Mouse (Mus musculus) ovary, postnatal 36 days (tissue): Measurements from ENCODE around the gene Clint1.

Experiments
- DNase-seq: peaks from one replicate; pipeline ENCODE4 v3.0.0; 2022; ENCODE audit warnings: low spot score, mixed read lengths

Clint1 gene

DNA sequence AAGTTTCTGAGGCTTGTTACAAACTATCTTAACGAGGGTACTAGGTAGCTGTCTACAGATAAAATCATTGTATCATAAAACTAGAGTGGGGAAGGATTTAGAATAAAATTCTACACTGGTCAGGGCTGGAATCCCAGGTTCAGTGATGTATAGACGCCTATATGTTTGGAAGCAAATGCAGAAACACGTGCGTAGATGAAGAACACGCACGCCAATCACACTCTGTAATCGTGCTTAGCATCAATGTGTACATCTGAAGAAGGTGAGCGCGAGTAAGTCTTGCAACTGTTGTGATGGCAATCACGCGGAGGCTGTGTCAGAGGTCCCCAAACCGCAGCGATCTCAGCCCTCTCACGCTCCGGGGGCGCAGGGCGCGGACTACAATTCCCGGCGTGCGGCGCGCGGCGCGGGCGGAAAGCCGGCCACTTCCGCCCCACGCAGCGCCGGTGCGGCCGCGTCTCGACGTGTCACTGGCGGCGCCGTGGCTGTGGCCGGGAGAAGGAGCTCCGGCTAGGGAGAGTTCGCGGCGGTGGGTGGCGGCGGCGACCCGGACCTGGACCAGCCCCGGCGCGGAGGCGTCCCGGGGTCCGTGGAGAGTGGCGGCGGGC, at the start of gene Clint1:
Gene Clint1, plus strand, starts transcription at position 536 of the 608 bp plus-strand sequence.
- DNase-seq: peak; percentile 84

DNA sequence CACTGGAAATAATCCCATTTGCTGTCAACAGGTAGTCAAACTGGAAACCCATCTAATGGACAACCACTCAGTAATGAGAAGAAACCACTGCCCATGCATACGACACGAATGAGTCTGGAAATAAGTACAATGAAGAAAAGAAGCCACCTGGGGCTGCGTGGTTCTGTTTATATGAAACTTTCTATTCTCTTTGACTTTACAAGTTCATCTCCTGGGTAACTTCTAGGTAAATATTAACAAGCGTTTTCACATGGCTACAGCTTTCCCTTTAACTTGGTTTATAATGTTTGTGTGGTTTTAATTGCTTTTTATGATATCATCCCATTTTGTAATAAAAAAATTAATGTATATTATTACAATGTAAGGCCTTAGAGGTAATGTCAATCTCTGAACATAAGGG, 47.8 kb upstream of the Clint1 start:
- DNase-seq: no peak

GRCm38 (mm10) chr11:45805312-45805772, 46.5 kb upstream of the Clint1 start:
- DNase-seq: peak; percentile 7

- no peak for DNase-seq
These were observed 46.0 kb upstream of the Clint1 start for GRCm38 (mm10) chr11:45805810-45806209.

- DNase-seq: no peak
These were observed 45.6 kb upstream of the Clint1 start for GRCm38 (mm10) chr11:45806264-45806663.

- DNase-seq: no peak
These were observed 45.0 kb upstream of the Clint1 start for GRCm38 (mm10) chr11:45806809-45807208.

GRCm38 (mm10) chr11:45807820-45808219, 44.0 kb upstream of the Clint1 start:
- no peak for DNase-seq

GRCm38 (mm10) chr11:45809424-45809823, 42.4 kb upstream of the Clint1 start:
- DNase-seq: no peak

DNA sequence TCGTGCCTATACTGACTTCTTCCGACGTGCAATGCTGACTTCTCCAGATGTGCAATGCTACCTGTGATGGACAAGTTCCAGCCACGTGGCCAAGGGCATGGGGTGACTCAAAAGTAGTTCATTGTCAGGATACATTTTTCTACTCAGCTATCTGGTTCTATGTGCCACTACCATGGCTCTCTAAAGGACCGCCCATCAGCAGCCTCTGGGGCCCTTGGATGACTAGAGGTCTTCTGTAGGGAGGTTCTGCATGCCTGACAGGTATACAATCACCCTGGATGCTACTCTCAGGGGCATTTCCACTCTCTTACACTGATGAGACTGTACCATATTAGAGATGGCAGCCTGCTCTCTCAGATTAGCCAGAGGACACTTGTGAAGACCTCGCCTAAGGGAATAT, 41.8 kb upstream of the Clint1 start:
- DNase-seq: no peak

DNA sequence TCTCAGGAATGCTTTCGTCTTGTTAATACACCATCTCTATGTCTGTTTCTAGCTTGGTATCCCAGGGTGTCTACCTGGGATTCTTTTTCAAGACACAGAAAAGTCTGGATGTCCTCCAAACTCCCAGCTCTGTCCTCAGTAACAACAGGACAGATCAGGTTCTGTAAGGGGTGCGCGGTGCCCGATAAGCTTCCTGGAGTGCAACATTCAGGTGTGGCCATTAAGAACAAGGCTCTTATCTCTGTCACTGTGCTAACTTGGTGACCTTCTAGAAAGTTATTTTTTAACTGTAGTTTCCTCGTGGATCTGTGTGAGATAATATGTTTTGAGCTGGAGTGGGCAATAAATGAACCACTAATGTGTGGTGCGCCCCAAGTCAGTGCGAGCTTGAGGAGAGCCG, 41.0 kb upstream of the Clint1 start:
- DNase-seq: no peak

DNA sequence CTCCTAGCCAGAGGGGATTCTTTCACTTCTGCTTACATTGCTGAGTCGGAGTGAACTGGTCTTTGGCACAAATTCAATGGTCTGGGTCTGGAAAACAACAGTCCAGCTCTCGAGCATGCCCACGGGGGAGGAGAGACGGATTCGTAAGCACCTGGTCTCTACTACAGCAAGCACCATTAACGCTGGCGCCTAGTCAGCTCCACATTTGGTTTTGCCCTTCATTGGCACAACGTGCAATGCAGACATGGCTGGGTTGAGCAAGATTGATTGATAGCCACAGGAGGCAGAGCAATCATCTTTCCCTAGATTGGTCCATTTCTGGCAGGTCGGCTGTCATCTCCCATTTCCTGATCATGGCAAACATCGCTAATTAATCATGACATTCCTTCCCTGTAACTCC, 36.2 kb upstream of the Clint1 start:
- DNase-seq: no peak

GRCm38 (mm10) chr11:45816712-45817111, 35.1 kb upstream of the Clint1 start:
- no peak for DNase-seq

- no peak for DNase-seq
These were observed 33.9 kb upstream of the Clint1 start for GRCm38 (mm10) chr11:45817996-45818395.

DNA sequence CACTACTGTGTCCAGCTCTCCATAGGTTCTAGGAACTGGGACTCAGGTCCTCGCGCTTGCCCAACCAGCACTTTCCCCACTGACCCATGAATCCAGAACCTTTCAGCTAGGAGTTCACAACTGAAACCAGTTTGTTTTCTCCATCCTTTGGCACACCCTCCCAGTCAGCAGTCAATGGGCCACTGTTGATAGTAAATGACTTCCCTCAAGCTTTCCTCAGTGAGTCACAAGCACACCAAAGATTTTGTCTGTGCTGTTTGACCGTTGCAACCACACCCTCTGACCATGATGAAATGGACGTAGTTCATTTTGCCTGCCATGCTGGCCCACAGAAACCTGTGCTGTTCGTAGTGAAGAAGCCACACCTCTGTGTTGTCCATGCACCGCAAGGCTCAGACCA, 30.9 kb upstream of the Clint1 start:
- no peak for DNase-seq

DNA sequence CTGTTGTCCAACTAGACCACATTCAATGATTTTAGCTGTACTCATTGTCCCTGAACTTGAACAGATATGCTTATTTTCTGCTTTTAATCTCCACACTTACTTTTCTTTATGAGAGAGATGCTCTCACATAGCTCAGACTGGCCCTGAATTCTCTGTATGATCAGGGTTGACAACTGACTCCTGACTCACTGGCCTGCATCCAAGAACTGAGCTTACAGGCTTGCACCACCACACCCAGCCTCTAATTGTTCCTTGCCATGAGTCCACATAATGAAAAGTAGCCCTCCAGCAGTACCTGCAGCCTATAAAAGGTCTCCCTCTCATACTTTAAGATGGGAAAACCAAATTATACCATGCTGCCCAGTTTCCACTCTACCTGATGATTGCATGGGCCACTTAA, 21.7 kb upstream of the Clint1 start:
- DNase-seq: no peak

DNA sequence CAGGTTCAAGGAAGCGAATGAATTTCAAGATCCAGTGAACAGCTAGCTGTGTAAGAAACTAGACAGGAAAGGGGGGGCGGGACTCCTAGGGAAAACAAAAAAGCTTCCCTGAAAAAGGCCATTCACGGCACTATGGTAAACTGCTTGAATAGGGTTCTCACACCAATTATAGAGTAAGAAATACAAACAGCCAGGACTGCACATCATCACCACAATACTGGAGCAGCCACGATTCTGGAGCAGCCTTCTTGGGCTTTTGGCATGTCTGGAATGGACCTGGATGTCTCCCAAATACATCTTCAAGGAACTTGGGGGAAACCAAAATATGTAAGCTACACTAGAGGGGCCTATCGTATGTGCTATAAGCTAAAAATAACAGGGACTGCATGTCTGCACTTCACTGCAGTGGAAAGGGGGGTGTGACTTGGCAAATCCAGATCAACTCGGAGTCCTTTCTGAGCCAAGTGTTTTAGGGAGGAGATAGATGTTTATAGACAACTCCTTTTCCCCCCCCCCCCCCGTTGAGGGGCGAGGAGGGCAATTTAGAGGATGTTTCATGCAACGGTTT, 21.0 kb upstream of the Clint1 start:
- DNase-seq: no peak

DNA sequence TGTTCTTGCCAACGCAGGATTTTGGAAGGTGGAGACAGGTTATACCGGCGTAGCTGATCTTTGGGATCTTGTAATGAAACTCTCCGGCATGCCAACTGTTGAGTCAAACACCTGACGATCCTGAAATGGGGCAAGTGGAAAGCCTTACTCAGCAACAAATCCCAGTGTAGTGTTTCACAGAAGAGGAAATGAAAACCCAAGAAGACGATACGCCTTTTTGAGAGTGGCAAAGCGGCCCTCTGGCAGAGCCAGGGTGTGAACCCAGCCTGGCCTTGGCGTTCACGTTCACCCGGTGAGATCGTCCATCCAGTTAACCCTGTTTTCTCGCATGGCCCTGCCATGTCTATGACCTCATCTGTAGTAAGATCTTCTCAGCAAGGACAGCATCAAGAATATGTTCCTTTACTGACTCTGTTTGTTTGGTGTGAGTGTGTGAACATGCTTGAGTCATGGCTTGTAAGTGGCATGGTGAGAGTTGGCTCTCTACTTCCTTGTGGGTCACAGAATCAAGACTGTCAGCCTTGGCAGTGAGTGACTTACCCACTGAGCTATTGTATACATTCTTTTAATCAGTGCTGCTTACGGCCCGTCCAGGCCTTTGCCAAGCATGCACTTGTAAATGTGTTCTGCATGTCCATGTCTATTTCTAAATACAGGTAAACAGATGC, 20.2 kb upstream of the Clint1 start:
- no peak for DNase-seq

DNA sequence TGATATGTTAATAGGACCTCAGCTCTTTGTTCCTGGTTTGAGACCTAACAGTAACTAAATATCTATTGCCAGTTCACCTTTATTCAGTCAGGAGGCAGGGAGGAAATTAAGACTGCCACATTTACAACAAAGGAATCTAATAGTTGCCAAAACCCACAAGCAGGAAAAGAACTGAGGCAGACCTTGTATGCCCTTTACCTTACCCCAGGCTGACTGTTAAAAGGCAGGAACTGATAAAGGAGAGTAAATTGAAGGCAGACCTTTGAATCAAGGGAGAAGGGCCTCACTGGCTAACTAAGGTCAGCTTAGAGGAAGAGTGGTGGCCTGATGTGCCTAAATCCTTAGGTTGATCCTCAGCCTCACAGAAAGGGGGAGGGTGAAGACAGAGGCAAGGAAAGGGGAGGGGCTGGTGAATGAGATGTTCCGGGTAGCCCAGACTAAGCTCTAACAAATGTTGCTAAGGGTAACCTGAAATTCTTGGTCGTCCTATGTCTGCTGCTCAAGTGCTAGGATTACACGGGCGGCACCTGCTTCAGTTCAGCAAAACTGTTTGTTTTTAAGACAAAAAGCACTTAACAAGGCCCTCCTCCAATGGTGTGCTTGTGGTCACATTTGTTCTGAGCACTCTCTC, 16.1 kb upstream of the Clint1 start:
- DNase-seq: no peak

DNA sequence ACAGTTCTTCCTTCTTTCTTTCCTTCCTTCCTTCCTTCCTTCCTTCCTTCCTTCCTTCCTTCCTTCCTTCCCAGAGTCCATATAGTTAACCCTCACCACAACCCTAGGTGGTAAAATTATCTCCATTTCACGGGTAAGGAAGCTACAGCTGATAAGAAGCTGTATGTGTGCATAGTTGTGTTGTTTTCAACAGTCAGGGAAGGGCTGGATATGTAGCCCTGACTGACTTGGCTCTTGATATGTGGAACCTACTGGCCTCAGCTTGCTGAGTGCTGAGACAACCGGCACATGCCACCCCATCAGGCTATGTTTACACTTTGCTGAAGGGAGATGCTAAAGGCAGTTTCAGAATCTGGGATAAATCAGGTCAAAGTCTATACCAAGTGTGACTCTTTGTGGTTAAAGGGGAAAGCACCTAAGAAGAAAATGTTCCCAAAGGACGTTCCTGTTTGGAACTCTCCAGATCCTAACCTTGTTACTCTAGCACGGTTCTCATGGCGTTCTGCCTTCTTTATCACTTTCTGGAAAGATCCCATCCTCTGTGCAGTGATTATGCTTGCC, 14.5 kb upstream of the Clint1 start:
- DNase-seq: no peak

DNA sequence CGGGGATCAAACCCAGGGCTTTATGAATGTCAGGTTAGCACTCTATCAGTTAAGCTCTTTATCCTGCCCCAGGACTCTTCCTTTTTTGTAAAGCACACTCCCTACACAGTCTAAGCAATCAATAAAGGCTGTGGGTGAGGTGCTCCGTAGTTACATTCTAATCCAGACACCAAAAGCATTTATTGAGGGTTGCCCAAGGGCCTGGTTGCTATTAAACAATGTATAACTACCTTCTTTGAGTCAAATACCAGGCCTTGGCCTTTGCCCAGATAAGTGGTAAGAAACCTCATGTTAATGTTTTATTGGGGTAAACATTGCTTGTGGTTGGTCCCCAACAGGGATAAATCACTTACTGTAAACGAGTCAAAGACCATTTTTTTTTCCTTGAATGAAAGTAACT, 13.4 kb upstream of the Clint1 start:
- DNase-seq: no peak

- DNase-seq: no peak
These were observed 11.5 kb upstream of the Clint1 start for GRCm38 (mm10) chr11:45840332-45840731.

DNA sequence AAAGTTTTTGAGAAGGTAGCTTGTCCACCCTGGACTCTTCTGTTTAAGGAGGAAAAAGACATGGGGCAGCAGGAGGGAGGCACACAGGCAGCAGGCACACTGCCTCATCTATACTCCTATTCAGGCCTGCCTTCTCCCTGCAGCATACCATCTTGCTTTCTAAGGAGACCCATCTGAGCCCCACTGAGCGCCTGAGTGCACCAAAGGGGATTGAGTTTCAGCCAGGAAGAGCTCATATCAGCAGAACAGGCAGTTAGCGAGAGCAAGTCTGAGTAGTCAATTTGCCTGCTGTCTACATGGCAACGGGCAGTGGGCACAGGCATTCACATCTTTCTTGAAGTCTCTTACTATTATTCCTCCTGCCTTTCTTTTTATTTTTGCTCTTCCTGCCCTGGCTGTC, 5.8 kb upstream of the Clint1 start:
- DNase-seq: no peak

DNA sequence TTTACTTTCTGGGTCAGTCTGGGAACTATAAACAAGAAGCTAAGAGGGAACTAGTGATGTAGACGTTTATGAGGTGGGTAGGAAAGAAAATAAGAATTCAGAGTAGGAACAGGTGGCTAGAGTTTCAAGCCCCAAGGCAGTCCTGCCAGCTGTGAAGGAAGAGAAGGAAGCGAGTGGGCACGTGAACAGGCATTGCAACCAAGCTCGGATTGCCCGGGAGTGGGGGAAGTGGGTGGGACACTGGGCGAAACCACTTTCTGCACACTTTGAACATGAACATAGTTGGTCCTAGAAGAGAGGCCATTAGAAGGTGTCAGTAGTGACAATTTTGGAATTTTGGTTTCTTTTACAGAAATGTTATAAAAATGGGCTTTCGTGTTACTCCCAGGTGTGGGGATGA, 4.3 kb upstream of the Clint1 start:
- no peak for DNase-seq
